Mouse (Mus musculus): ENCODE measurements around the gene Vps13d. TPM values are rescaled to one million over a fixed set of nuclear protein-coding genes. Genes with fewer than 3 reads are reported as not detected.

The Vps13d gene
- polyA plus RNA-seq, 1 experiment from 2014 or later, result 7.9 TPM

GRCm38 (mm10) chr4:144947738-144948390 is 246.9 kb downstream of the Vps13d start:
- 79% methylated on average over 6 of the region's 6 CpGs for WGBS
- Histone ChIP-seq H3K9me3 (ENCODE audit: control insufficient read depth, low read length) (no peaks in the 10 kb centered on the region), H3K36me3 (ENCODE audit: control insufficient read depth, insufficient read depth, low read length) (no peaks in the 10 kb centered on the region), H3K4me2 (ENCODE audit: low read depth, low read length, severe bottlenecking) (no peak overlapping the region), H3K4me1 (replicated peaks; ENCODE audit: control insufficient read depth, insufficient read depth, low read length) (peaks cover 2% of the 10 kb centered on the region), H3K27ac (ENCODE audit: low read depth, low read length) (no peak overlapping the region), H3K4me3 (ENCODE audit: low read depth, low read length) (no peak overlapping the region), H3K9ac (ENCODE audit: low read length) (no peak overlapping the region), H3K27me3 (ENCODE audit: control insufficient read depth, insufficient read depth, low read length) (no peaks in the 10 kb centered on the region)
- ATAC-seq (replicated peaks; ENCODE audit: low FRiP score) (no peak), DNase-seq (ENCODE audit: low spot score) (no peak)

GRCm38 (mm10) chr4:144943273-144943672 is 251.5 kb downstream of the Vps13d start:
- H3K4me1 ChIP-seq (replicated peaks; ENCODE audit: control insufficient read depth, insufficient read depth, low read length), result no peaks in the 10 kb centered on the region
- no peaks in the 10 kb centered on the region for H3K36me3 ChIP-seq (ENCODE audit: control insufficient read depth, insufficient read depth, low read length)
- H3K9ac ChIP-seq (ENCODE audit: low read length), result no peak overlapping the region
- 85% methylated on average over 5 of the region's 5 CpGs for WGBS
- no peaks in the 10 kb centered on the region for H3K9me3 ChIP-seq (ENCODE audit: control insufficient read depth, low read length)
- no peak for ATAC-seq (replicated peaks; ENCODE audit: low FRiP score)
- no peaks in the 10 kb centered on the region for H3K27me3 ChIP-seq (ENCODE audit: control insufficient read depth, insufficient read depth, low read length)
- H3K4me3 ChIP-seq (ENCODE audit: low read depth, low read length), result no peak overlapping the region
- DNase-seq (ENCODE audit: low spot score), result peak; percentile 25
- no peak overlapping the region for H3K27ac ChIP-seq (ENCODE audit: low read depth, low read length)
- H3K4me2 ChIP-seq (ENCODE audit: low read depth, low read length, severe bottlenecking), result no peak overlapping the region

GRCm38 (mm10) chr4:144942433-144942832 is 252.4 kb downstream of the Vps13d start:
- WGBS, result 98% methylated on average over 3 of the region's 3 CpGs
- DNase-seq (ENCODE audit: low spot score) (no peak), ATAC-seq (replicated peaks; ENCODE audit: low FRiP score) (no peak)
- Histone ChIP-seq H3K9me3 (ENCODE audit: control insufficient read depth, low read length) (no peaks in the 10 kb centered on the region), H3K4me1 (replicated peaks; ENCODE audit: control insufficient read depth, insufficient read depth, low read length) (no peaks in the 10 kb centered on the region), H3K27me3 (ENCODE audit: control insufficient read depth, insufficient read depth, low read length) (no peaks in the 10 kb centered on the region), H3K27ac (ENCODE audit: low read depth, low read length) (no peak overlapping the region), H3K36me3 (ENCODE audit: control insufficient read depth, insufficient read depth, low read length) (no peaks in the 10 kb centered on the region), H3K4me2 (ENCODE audit: low read depth, low read length, severe bottlenecking) (no peak overlapping the region), H3K4me3 (ENCODE audit: low read depth, low read length) (no peak overlapping the region), H3K9ac (ENCODE audit: low read length) (no peak overlapping the region)

DNA sequence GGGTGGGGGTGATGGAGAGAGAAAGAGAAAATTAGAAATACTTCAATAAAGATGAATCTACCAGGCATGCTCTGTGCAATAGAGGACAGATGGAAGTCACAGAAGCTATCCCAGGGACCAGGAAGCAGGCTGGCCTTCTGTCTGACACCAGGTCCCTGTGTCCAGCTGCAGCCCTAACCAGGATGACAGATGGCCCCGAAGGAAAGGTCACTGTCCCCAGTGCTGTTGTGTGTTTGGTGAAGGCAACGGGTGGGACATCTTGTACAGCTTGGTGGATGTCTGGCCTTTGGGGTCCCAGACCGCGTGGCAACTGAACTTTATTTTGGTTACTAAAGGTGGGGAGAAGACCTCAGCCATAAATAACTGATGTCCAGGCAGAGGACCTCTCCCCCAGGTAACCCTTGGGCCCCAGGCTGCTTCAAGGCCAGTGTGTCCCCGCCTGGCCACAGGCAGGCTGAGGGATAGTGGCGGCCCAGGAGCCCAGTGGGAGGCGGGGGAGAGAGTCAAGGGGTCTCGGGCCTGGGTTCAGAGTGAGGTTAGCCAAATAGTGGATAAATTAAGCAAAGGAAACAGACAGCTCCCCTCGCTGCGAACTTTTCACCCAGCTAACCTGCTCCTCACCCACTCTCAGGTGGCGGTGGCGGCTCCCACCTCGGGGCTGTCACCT is 253.9 kb downstream of the Vps13d start:
- no peaks in the 10 kb centered on the region for H3K4me1 ChIP-seq (replicated peaks; ENCODE audit: control insufficient read depth, insufficient read depth, low read length)
- H3K4me3 ChIP-seq (ENCODE audit: low read depth, low read length), result no peak overlapping the region
- H3K9me3 ChIP-seq (ENCODE audit: control insufficient read depth, low read length), result no peaks in the 10 kb centered on the region
- H3K36me3 ChIP-seq (ENCODE audit: control insufficient read depth, insufficient read depth, low read length), result no peaks in the 10 kb centered on the region
- H3K4me2 ChIP-seq (ENCODE audit: low read depth, low read length, severe bottlenecking), result no peak overlapping the region
- no peak overlapping the region for H3K9ac ChIP-seq (ENCODE audit: low read length)
- H3K27ac ChIP-seq (ENCODE audit: low read depth, low read length), result no peak overlapping the region
- H3K27me3 ChIP-seq (ENCODE audit: control insufficient read depth, insufficient read depth, low read length), result no peaks in the 10 kb centered on the region
- ATAC-seq (replicated peaks; ENCODE audit: low FRiP score) (no peak), DNase-seq (ENCODE audit: low spot score) (no peak)
- WGBS, result 75% methylated on average over 13 of the region's 13 CpGs

GRCm38 (mm10) chr4:144939847-144940411 is 254.9 kb downstream of the Vps13d start:
- ATAC-seq (replicated peaks; ENCODE audit: low FRiP score) (no peak), DNase-seq (ENCODE audit: low spot score) (no peak)
- Histone ChIP-seq H3K27me3 (ENCODE audit: control insufficient read depth, insufficient read depth, low read length) (no peaks in the 10 kb centered on the region), H3K4me2 (ENCODE audit: low read depth, low read length, severe bottlenecking) (no peak overlapping the region), H3K36me3 (ENCODE audit: control insufficient read depth, insufficient read depth, low read length) (no peaks in the 10 kb centered on the region), H3K4me1 (replicated peaks; ENCODE audit: control insufficient read depth, insufficient read depth, low read length) (no peaks in the 10 kb centered on the region), H3K9ac (ENCODE audit: low read length) (no peak overlapping the region), H3K9me3 (ENCODE audit: control insufficient read depth, low read length) (no peaks in the 10 kb centered on the region), H3K27ac (ENCODE audit: low read depth, low read length) (no peak overlapping the region), H3K4me3 (ENCODE audit: low read depth, low read length) (no peak overlapping the region)
- WGBS, result 82% methylated on average over 4 of the region's 4 CpGs

DNA sequence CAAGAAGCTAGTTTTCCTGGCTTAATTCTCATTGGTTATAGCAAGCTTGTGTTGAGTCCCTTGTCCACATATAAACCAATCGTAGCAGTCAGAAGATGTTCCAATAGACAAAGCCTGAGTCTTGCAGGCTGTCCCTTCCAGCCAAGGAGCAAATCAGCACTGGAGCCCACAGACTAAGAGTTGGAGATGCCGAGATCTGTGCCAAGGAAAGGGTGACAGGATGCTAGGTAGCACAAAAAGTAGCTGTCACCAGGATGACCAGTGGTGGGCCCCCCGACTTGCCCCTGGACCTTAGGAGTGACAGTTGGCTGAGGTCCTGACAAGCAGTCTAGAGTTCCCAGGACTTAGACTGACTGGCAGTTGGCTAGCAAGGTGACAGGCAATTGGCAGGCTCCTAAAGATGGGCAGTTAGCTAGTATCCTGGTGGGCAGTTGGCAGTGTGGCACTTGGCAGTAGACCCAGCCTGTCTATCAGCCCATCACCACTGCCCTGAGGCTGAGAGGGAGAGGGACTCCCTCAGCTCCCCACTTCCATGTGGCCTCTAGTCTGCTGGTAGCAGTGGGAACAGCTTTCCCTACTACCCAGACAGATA is 258.1 kb downstream of the Vps13d start:
- ATAC-seq (replicated peaks; ENCODE audit: low FRiP score) (no peak), DNase-seq (ENCODE audit: low spot score) (no peak)
- Histone ChIP-seq H3K9ac (ENCODE audit: low read length) (no peak overlapping the region), H3K36me3 (ENCODE audit: control insufficient read depth, insufficient read depth, low read length) (no peaks in the 10 kb centered on the region), H3K4me3 (ENCODE audit: low read depth, low read length) (no peak overlapping the region), H3K27me3 (ENCODE audit: control insufficient read depth, insufficient read depth, low read length) (no peaks in the 10 kb centered on the region), H3K27ac (ENCODE audit: low read depth, low read length) (no peak overlapping the region), H3K4me2 (ENCODE audit: low read depth, low read length, severe bottlenecking) (no peak overlapping the region), H3K9me3 (ENCODE audit: control insufficient read depth, low read length) (no peaks in the 10 kb centered on the region), H3K4me1 (replicated peaks; ENCODE audit: control insufficient read depth, insufficient read depth, low read length) (no peaks in the 10 kb centered on the region)
- WGBS, result 93% methylated on average over 3 of the region's 3 CpGs

- Histone ChIP-seq H3K4me3 (ENCODE audit: low read depth, low read length) (no peak overlapping the region), H3K4me2 (ENCODE audit: low read depth, low read length, severe bottlenecking) (no peak overlapping the region), H3K36me3 (ENCODE audit: control insufficient read depth, insufficient read depth, low read length) (no peaks in the 10 kb centered on the region), H3K27ac (ENCODE audit: low read depth, low read length) (no peak overlapping the region), H3K4me1 (replicated peaks; ENCODE audit: control insufficient read depth, insufficient read depth, low read length) (no peaks in the 10 kb centered on the region), H3K27me3 (ENCODE audit: control insufficient read depth, insufficient read depth, low read length) (no peaks in the 10 kb centered on the region), H3K9me3 (ENCODE audit: control insufficient read depth, low read length) (no peaks in the 10 kb centered on the region), H3K9ac (ENCODE audit: low read length) (no peak overlapping the region)
- DNase-seq (ENCODE audit: low spot score) (no peak), ATAC-seq (replicated peaks; ENCODE audit: low FRiP score) (no peak)
- 7% methylated on average over 1 of the region's 1 CpGs for WGBS
Measured at GRCm38 (mm10) chr4:144934501-144934900, 260.3 kb downstream of the Vps13d start.

DNA sequence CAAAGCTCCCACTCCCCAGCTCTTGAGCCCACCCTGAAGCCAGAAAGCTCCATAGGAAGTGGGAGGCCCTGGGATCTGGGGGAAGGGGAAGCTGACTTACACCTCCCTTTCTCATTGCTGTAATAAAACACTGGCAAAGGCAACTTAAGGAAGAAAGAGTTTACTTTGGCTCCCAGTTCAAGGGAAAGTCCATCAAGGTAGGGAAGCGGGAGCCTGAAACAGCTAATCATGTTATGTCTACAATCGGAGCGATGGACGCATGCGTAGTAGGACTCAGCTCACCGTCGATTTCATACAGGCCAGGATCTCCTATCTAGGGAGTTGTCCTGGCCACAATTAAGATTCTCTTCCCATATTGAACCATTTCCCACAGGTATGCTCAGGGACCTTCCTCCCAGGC is 263.6 kb downstream of the Vps13d start:
- H3K4me2 ChIP-seq (ENCODE audit: low read depth, low read length, severe bottlenecking), result no peak overlapping the region
- no peaks in the 10 kb centered on the region for H3K27me3 ChIP-seq (ENCODE audit: control insufficient read depth, insufficient read depth, low read length)

More for the DNA sequence above, 263.6 kb downstream of the Vps13d start:
- no peaks in the 10 kb centered on the region for H3K36me3 ChIP-seq (ENCODE audit: control insufficient read depth, insufficient read depth, low read length)
- no peak overlapping the region for H3K9ac ChIP-seq (ENCODE audit: low read length)
- H3K27ac ChIP-seq (ENCODE audit: low read depth, low read length), result no peak overlapping the region
- ATAC-seq (replicated peaks; ENCODE audit: low FRiP score), result no peak
- 96% methylated on average over 7 of the region's 7 CpGs for WGBS
- H3K9me3 ChIP-seq (ENCODE audit: control insufficient read depth, low read length), result no peaks in the 10 kb centered on the region
- H3K4me3 ChIP-seq (ENCODE audit: low read depth, low read length), result no peak overlapping the region
- DNase-seq (ENCODE audit: low spot score), result no peak
- no peaks in the 10 kb centered on the region for H3K4me1 ChIP-seq (replicated peaks; ENCODE audit: control insufficient read depth, insufficient read depth, low read length)

Measured in forebrain, embryonic 11.5 days (tissue).